Mouse (Mus musculus) frontal cortex, postnatal 36 days (tissue): ENCODE results near the gene Mlx.

Source experiments
- DNase-seq, 2 experiments: peaks; one replicate each; pipeline ENCODE4 v3.0.0; 2022; ENCODE audit warnings: low spot score in 2 of 2

The Mlx gene

DNA sequence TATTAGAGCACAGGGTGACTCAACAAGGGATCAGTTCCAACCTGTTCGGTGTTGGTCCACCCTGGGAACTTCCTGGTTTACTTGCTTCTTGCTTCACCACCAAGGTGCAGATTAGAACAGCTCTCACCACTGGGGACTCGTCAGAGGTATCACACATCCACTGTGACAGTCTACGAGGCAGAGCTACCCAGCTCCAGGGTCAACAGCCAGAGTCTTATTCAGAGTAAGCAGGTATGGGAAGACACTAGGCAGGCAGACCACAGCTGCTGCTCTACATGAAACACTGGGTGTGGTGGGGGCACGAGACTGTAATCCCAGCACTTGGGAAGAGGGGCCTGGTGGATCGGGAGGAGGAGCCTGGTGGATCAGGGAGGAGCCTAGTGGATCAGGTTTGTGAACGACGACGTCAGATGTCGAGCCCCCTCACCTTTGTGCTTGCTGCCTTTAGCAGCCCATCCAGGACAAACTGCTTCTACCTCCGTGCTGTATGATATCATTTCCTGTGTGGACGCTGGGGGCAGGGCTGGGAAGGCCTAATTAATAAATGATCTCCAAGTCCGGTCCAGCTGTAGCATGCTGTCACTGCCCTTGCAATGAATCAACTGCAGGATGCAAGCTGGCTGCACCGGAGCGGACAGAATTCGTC lies 51.6 kb downstream of the Mlx start:
- no peak for DNase-seq

DNA sequence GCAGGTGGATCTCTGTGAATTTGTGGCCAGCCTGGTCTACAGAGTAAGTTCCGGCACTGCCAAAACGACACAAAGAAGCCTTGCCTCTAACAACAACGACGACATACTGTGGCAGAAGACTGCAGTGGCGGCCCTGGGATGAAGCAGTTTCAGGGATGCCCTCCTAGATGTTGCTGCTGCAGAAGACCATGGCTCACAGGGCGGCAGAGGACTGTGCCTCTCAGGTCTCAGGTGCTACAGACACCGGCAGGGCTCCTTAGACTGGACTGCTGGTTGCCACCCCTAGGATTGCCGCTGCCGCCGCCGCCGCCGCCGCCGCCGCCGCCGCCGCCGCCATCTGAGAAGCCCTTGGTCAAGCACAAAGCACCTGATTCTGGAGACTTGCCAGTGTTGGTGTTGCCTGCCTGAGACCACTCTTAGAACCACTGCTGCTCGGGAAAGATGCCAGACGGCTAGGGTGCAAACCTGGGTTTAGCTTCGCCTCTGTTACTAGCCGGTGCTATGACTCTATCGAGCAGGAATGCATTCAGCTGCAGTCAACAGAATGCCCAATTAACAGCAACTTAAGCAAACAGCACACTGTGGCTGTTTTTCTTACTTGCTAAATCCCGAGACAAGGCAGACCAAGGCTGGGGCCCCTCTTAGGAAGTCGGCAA lies 53.2 kb downstream of the Mlx start:
- no peak for DNase-seq

DNA sequence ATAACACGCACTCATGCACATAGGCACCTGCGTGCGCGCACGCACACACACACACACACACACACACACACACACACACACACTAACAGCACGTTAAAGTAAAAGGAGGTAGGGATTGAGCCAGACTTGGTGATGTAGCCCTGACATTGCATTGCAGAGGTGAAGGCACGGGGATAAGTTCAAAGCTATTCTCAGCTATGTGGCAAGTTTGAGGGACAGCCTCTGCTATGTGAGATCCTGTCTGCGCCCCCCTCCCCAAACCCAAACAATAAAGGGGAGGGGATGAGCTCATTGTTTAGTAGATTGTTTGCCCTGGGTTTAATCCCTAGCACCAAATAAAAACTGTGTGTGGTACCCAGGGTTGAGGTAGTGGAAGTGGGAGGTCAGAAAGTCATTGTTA lies 54.0 kb downstream of the Mlx start:
- DNase-seq = no peak
